Mouse (Mus musculus) lung, adult 2 months (tissue): ENCODE data around the gene Caml.

Source experiments
- CTCF ChIP-seq: fragments of 200-500 bp; IDR thresholded peaks from 2 replicates; pipeline ENCODE4 v1.5.1; 2011; ENCODE audit warnings: mild to moderate bottlenecking, low read length, control low read depth; ENCODE audit not compliant: insufficient read depth
- POLR2A ChIP-seq: fragments of 200-500 bp; IDR thresholded peaks from 2 replicates; pipeline ENCODE4 v1.6.1; 2011; ENCODE audit warnings: low read depth, mild to moderate bottlenecking, control low read depth, low read length, borderline replicate concordance; ENCODE audit errors: extremely low read depth

DNA sequence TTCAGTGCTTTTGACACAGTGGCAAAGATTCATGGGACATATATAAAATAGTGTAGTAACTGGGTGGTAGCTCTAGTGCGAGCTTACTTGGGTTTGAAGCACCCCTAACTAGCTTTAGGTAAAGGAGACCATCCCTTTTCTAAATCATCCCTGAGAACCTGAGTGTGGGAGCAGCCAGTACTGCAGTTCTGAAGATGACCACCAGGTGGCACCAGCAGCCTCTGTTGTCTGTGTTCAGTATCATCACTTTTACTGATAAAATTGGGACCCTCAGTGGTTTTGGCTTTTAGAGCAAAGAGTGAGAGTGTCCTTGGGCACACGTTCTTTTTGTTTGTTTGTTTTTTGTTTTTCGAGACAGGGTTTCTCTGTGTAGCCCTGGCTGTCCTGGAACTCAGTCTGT is 21.2 kb upstream of the Caml start:
- TF ChIP-seq CTCF, result peak; percentile 91
- no peak for TF ChIP-seq POLR2A
